Mouse (Mus musculus) layer of hippocampus, postnatal 10 days (tissue): ENCODE measurements around the gene Nmnat3. TPM values are rescaled to one million over a fixed set of nuclear protein-coding genes. Genes with fewer than 3 reads are reported as not detected.

Experiments
- DNase-seq, 2 experiments: peaks; one replicate each; pipeline ENCODE4 v3.0.0; 2021; ENCODE audit warnings: low spot score in 2 of 2
- total RNA-seq, 2 experiments: library from RNA; stranded (reverse); gene quantifications; 2 replicates each; pipeline ENCODE4 v1.2.3; 2021

Gene Nmnat3
- total RNA-seq, 2 experiments from 2014 or later = 0.98 to 1.1 TPM

- no peak for DNase-seq
These were observed 67.7 kb downstream of the Nmnat3 start for GRCm38 (mm10) chr9:98354919-98355318.

DNA sequence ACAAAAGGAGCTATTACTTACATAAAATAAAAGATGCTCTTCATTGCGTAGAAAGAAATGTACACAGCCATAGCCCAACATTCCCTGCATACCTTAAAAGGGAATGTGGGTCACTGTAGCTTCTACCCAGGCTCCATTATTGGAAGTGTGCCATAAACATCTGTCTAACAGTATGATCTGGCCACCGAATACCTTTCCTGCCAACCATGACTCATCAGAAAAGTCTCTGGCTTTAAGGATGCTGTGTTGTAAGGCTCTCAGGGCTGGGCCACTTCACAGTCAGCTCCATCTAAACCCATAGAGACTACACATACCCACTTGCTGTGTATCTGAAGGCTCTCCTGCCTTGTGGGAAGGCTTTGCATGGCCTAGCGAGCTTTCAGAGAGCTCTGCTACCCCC lies 73.8 kb downstream of the Nmnat3 start:
- DNase-seq = no peak

GRCm38 (mm10) chr9:98366075-98366474 lies 78.8 kb downstream of the Nmnat3 start:
- DNase-seq = no peak

- DNase-seq = peak; percentile 30 to 42
These were observed 80.2 kb downstream of the Nmnat3 start for GRCm38 (mm10) chr9:98367333-98367962.

DNA sequence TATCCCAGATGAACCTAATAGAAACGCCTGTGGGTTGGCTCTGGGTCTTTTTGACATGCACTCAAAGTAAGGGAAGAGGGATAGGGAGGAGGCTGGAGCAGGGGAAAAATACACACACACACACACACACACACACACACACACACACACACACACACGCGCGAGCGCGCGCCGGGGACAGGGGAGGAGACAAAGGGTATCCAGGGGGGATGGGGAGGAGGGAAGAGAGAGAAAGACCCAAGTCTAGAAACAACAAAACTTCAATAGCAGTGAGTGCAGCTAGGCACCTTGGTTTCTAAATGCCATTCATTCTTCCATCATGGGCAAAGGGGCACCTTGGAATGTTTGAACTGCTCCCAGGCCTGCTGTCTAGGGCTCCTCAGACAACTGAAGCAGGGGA lies 82.5 kb downstream of the Nmnat3 start:
- no peak for DNase-seq

DNA sequence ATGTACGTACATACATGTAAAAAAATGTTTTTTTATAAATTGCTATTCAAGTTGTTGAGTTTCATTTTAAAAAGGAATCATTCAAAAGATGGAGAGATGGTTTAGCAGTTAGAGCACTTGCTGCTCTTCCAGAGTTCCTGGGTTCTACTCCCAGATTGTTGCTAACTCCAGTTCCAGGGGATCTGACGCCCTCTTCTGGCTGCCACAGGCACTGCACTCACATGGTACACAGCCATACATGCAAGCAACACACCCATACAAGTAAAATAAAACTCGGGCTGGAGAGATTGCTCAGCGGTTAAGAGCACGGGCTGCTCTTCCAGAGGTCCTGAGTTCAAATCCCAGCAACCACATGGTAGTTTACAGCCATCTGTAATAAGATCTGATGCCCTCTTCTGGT lies 86.1 kb downstream of the Nmnat3 start:
- no peak for DNase-seq

GRCm38 (mm10) chr9:98374897-98375296 lies 87.7 kb downstream of the Nmnat3 start:
- no peak for DNase-seq

- DNase-seq = no peak
These were observed 88.3 kb downstream of the Nmnat3 start for GRCm38 (mm10) chr9:98375329-98376170.

DNA sequence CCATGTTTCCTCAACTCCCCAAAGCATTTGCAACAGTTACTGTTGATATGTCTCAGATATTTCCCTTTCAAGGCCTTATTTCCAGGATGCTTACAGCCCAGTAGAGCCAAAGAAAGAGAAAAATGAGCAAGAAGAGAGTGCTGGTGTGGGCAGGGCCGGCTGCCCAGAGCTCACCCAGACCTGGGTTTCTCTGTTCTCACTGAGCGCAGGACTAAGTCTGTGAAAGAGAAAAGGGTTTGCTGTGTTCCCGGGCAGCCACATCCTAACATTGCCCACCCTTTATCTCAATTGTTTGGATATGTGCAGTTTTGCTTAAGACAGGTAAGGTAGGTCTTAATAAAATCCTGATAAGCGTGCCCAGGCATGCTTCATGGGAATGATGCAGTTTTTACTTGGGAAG lies 92.5 kb downstream of the Nmnat3 start:
- no peak for DNase-seq

DNA sequence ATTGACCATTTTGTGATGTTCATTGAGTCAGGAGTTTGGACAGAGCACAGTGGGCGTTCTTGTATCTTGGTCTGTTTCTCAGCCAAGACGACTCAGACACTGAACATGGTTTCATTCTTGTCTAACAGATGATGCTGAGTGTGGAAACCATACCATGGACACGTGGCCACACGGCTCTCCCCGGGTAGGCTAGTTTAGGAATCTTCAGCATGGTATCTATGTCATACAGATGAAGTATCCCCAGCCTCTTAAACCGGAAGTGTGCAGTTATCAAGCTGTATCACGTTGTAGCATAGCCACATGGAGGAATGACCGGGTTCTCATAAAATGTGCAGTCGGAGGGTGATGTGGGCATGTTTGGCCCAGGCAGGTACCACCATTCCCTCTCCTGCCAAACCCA lies 93.4 kb downstream of the Nmnat3 start:
- no peak for DNase-seq

GRCm38 (mm10) chr9:98387741-98388632 lies 100.8 kb downstream of the Nmnat3 start:
- no peak for DNase-seq

- no peak for DNase-seq
These were observed 101.4 kb downstream of the Nmnat3 start for GRCm38 (mm10) chr9:98388633-98388965.

DNA sequence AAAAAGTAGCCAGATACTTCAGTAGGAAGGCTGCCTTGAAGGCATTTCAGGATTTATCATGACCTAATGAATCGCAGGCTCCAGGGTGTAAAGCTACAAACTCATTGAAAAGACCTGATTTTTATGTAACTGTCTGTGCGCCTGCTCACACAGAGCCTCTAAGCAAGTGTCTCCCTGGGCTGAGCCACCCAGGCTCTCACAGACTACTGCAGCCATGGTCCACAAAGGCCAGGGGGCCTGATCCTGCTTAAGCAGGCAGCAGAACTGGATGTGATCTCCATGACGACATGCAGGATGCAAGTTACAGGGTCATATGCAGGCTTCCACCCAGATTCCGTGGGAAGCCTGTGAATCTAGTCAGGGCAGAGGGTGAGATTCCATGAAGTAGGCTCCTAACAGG lies 106.3 kb downstream of the Nmnat3 start:
- DNase-seq = no peak

- DNase-seq = no peak
These were observed 110.0 kb downstream of the Nmnat3 start for GRCm38 (mm10) chr9:98397211-98397610.

- no peak for DNase-seq
These were observed 110.6 kb downstream of the Nmnat3 start for GRCm38 (mm10) chr9:98397866-98398265.

DNA sequence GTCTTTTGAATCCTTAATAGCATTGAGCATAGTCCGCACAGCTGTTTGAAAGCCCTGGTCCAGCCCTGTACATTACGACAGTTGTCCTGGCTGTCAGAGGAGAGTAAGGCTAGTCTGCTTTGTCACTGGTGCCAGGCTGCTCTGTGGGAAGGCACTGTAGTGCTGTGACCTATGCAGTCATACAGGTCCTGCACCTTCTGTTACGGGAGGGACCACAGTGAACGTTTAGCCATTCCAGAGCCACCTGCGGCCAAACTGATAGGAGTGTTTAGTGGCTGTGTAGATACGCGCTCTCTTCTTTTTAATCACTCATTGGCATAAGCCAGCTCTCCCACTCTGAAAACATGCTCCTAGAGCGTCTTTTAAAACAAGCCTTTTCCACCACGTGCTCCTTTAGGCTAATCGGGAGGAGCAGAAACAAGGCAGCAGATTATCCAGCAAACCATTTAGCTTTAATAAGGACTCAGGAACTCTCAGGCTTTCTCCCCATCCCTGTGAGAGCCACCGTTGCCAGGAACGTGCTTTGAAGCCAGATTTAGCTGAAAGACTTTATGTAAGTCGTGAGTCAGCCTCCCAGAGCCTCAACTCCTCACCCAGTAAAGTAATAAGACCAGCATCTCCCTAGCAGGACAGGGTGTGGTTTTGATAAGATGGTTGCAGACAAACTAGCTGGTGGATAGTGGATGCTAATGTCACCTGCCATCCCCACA lies 113.1 kb downstream of the Nmnat3 start:
- no peak for DNase-seq

- DNase-seq = no peak
These were observed 114.4 kb downstream of the Nmnat3 start for GRCm38 (mm10) chr9:98401611-98402010.

DNA sequence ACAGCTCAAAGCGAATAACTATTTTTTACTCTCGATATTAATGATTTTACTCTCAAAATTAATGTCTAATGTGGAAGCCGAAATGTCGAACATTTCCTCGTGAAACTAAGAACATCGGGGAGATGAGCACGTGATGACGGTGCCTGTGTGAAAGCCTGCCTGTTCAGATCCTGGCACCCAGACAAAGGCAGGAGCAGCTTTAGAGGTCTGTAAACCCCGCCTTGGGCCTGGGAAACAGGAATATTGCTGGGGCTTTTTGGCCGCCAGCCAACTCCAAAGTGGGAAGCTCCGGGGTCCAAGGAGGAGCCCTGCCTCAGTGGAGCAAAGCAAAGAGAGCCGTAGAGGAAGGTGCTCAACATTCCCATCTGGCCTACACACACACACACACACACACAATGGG lies 120.5 kb downstream of the Nmnat3 start:
- no peak for DNase-seq

DNA sequence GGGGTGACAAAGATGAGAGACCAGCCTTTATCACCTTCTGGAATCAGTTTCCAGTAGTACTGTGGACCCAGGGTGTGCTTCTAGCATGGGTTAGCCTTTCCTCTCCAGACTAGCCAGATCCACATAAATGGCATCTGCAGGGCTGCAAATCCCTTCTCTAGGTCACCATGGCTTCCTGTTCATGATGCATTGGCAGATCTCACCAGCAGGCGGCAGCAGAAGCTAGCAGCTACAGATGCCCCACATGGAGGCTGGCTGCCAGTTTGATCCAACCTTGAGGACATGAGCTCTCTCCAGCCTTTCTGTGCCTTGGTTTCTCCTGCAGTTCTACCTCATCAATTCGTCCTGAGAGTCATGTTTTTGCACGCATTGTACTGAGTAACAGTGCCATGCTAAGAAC lies 121.9 kb downstream of the Nmnat3 start:
- peak; percentile 81 to 85 for DNase-seq

GRCm38 (mm10) chr9:98415427-98415826 lies 128.2 kb downstream of the Nmnat3 start:
- no peak for DNase-seq

- DNase-seq = peak; percentile 39 to 56
These were observed 130.7 kb downstream of the Nmnat3 start for GRCm38 (mm10) chr9:98417919-98418318.
